ENCODE assay signal across 16 mouse cellular contexts in the genomic region with DNA sequence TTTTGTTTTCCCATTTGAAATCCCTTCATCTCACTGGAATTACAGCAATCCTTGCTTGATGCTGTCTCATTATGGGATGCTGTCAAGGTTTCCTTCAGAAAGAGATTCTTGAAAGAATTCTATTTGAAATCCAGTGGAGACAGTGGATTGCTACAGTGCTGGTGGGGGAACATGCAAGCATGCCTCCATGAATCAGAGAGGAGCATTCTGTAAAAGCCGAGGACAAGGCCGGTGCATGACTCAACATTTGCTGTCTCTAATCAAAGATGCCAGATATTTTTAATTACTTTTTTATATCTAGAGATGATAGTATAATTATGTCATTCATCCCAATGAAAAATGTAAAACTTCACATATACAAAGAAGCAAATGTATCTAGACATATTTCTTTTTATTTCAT.
DNase-seq lines count a peak whose midpoint lies in the region.
"Had no signal": no experiment of that assay in that cellular context is flagged by ENCODE, and none has a peak within 500 bp of the region (broad histone marks: within the 10 kb centered on the region; RNA-seq: fewer than 3 reads in every experiment).

No protein-coding gene starts in this region.

- peak; percentile 67 to 79 for DNase-seq in adrenal gland, adult (ENCODE audit: inconsistent age in 2 of 2, low spot score in 1 of 2)
- DNase-seq in adrenal gland, postnatal 4 days (ENCODE audit: low spot score in 2 of 2) = no peak
- DNase-seq in adrenal gland, adult 8-10 months = peak; percentile 54
- peak; percentile 59 for DNase-seq in adrenal gland, postnatal 14 days
- DNase-seq in adrenal gland, postnatal 36 days = peak; percentile 57 to 74
- no peak for DNase-seq in spleen, adult 12 weeks (ENCODE audit: low spot score)
- DNase-seq in kidney, adult 18-20 months = no peak
- DNase-seq in layer of hippocampus, postnatal 36 days = no peak
- DNase-seq: B cell, adult 2 months; cerebellum, adult 11 months; cerebellum, adult 18-20 months; cerebellum, adult 8-10 months; cerebellum, adult 9-11 months; cerebellum, postnatal 14 days; cerebellum, postnatal 36 days; embryo, embryonic 11 days had no signal

Comparison
In these comparisons a context has a peak if more than half of its experiments do, and no peak if none do; other contexts are left out.
1. DNase-seq: peak in adrenal gland, adult (2 of 2), adrenal gland, adult 8-10 months (single experiment), adrenal gland, postnatal 14 days (single experiment) and adrenal gland, postnatal 36 days (2 of 2); none in adrenal gland, postnatal 4 days (0 of 2), spleen, adult 12 weeks (single experiment), kidney, adult 18-20 months (single experiment) and layer of hippocampus, postnatal 36 days (0 of 2).